Mouse (Mus musculus) lung, adult 2 months (tissue): ENCODE data around the gene Dnajc11.

Experiments
- CTCF ChIP-seq: fragments of 200-500 bp; IDR thresholded peaks from 2 replicates; pipeline ENCODE4 v1.5.1; 2011; ENCODE audit warnings: mild to moderate bottlenecking, low read length, control low read depth; ENCODE audit not compliant: insufficient read depth
- POLR2A ChIP-seq: fragments of 200-500 bp; IDR thresholded peaks from 2 replicates; pipeline ENCODE4 v1.6.1; 2011; ENCODE audit warnings: low read depth, mild to moderate bottlenecking, control low read depth, low read length, borderline replicate concordance; ENCODE audit errors: extremely low read depth

DNA sequence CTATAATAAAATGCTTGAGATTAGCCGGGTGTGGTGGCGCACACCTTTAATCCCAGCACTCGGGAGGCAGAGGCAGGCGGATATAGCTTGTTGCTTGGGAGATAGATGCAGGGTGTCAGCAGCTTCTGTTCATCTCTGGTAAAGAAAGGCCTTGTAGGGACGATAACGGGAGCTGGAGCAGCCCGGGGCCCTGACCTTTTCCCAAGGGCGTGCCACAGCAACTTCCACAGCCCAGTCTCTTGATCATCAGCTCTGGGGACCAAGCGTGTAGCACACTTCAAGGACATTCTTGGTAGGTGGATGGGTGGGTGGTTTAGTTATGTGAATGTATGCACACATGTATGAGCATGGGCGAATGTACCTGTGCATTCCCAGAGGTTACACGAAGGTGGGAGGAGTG is 12.7 kb downstream of the Dnajc11 start:
- TF ChIP-seq CTCF: no peak
- no peak for TF ChIP-seq POLR2A
